Mouse (Mus musculus) E14TG2a.4 (cell line): ENCODE measurements around the gene Hoxa5.

Experiments used
- CTCF ChIP-seq: conservative IDR thresholded peaks from 2 replicates; pipeline ENCODE4 v1.5.1; 2014; ENCODE audit warnings: low read length
- NANOG ChIP-seq: IDR thresholded peaks from 2 replicates; pipeline ENCODE4 v1.6.1; 2014; ENCODE audit warnings: borderline replicate concordance, low read length, mixed read lengths

GRCm38 (mm10) chr6:52221337-52221992 is 17.1 kb upstream of the Hoxa5 start, which contains the start of gene Hoxa7:
- TF ChIP-seq CTCF (peak; percentile 98), NANOG (no peak)
